Mouse (Mus musculus): ENCODE measurements around the gene Kif1bp. TPM values are rescaled to one million over a fixed set of nuclear protein-coding genes. Genes with fewer than 3 reads are reported as not detected.

Gene Kif1bp
- total RNA-seq, 2 experiments from 2014 or later, result 36.8 to 41.7 TPM

Other genes with a start within 250 kb of the Kif1bp start
- gene Hk1, start 198.5 kb downstream of the Kif1bp start, total RNA-seq (2021), result 100 to 1,000 TPM; 123 to 142 TPM
- not detected for gene Hkdc1, start 156.0 kb downstream of the Kif1bp start, total RNA-seq (2021)
- under 1 TPM; 0.22 to 0.26 TPM for gene 4930507D05Rik, start 129.0 kb downstream of the Kif1bp start, total RNA-seq (2021)
- 10 to 100 TPM; 38.5 to 39.3 TPM for gene Supv3l1, start 128.7 kb downstream of the Kif1bp start, total RNA-seq (2021)
- 10 to 100 TPM; 40.9 to 48.2 TPM for gene Vps26a, start 91.7 kb downstream of the Kif1bp start, total RNA-seq (2021)
- gene Srgn, start 51.0 kb downstream of the Kif1bp start, total RNA-seq (2021), result 10 to 100 TPM; 40.2 to 45.4 TPM
- gene Ddx21, start 23.8 kb upstream of the Kif1bp start, total RNA-seq (2021), result 10 to 100 TPM; 26.8 to 27.8 TPM
- gene Ddx50, start 72.8 kb upstream of the Kif1bp start, total RNA-seq (2021), result 10 to 100 TPM; 48.2 to 51.7 TPM
- gene Stox1, start 147.7 kb upstream of the Kif1bp start, total RNA-seq (2021), result under 1 TPM; 0.70 to 0.89 TPM
- gene Ccar1, start 213.8 kb upstream of the Kif1bp start, total RNA-seq (2021), result 10 to 100 TPM; 48.4 to 56.3 TPM